Mouse (Mus musculus): Measurements from ENCODE around the gene Gsk3a. TPM values are rescaled to one million over a fixed set of nuclear protein-coding genes. Genes with fewer than 3 reads are reported as not detected.

The Gsk3a gene
- polyA plus RNA-seq, 1 experiment from 2014 or later, result 13.0 TPM

DNA sequence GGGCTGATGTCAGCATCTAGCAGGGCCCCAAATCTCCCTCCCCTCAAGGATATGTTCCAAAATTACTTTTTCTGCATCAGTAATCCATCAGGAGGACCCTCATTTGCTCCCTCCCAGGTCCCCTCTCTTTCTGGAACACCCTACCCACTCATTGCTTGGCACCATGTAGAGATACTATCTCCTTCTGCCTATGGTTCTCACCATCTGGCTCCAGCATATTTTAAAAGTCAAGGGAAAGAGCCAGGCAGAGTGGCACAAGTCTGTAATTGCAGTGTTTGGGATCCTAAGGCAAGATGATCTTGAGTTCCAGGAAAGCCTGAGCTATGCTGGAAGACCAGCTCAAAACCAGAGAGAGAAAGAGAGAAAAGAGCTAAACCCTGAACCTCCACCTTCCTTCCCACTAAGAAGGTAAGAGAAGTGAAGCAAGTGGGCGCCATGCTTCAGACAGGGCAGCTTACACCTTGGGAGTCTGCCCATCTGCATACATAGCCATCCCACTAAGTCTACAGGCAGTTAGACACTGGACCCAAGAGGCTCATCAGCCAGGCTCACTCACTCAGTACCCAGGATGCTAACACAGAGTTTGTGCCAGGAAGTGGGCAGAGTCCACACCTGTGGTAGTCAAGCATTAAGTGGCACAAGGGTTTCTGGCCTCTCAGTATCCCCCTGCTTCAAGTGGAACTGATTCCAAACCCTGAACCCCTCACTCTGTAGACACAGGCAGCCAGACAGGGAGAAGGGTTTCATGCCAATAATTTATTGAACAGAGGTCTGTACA lies 9.9 kb downstream of the Gsk3a start:
- H3K27ac ChIP-seq, result no peak overlapping the region
- H3K4me1 ChIP-seq, result peaks cover 26% of the 10 kb centered on the region
- H3K9ac ChIP-seq, result no peak overlapping the region
- no peak overlapping the region for H3K4me3 ChIP-seq
- ATAC-seq, result no peak
- H3K27me3 ChIP-seq (replicated peaks), result no peaks in the 10 kb centered on the region
- 88% methylated on average over 1 of the region's 1 CpGs for WGBS (ENCODE audit: insufficient replicate concordance)
- H3K9me3 ChIP-seq (replicated peaks), result no peaks in the 10 kb centered on the region
- H3K4me2 ChIP-seq, result no peak overlapping the region
- H3K36me3 ChIP-seq, result peaks cover 100% of the 10 kb centered on the region

DNA sequence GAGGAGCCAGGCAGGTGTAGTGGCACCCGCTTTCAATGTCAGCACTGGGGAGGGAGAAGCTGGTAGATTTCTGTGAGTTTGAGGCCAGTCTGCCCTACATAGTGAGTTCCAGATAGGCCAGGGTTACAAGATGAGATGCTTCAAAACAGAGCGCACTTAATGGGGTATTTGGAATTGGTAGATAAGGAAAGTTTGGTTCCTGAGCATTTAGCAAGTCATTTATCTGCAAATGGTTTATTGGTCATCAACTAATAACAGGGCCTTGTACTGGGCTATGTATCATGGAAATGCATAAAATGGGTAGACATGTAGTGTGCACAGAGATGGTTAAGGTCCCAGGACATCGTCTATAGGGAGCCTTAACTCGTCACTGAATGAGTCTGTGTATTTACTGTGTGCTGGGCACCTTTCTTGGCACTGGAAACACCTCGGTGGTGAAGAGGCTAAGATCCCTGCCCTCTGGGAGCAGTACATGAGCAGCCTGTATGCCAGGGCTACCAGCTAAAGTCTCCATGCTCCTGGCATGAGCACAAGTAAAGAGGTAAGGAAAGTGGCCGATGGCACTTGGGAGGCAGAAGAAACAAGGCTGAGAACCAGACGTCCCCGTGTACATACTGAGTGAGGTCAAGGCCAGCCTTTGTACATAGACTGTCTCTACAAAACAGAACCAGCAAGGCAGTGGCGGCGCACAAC lies 15.2 kb downstream of the Gsk3a start:
- peaks cover 63% of the 10 kb centered on the region for H3K36me3 ChIP-seq
- no peaks in the 10 kb centered on the region for H3K9me3 ChIP-seq (replicated peaks)
- no peaks in the 10 kb centered on the region for H3K27me3 ChIP-seq (replicated peaks)
- H3K4me1 ChIP-seq, result peaks cover 50% of the 10 kb centered on the region
- peak overlapping the region; percentile 96 for H3K9ac ChIP-seq
- peak overlapping the region; percentile 91 for H3K4me2 ChIP-seq
- ATAC-seq, result no peak
- peak overlapping the region; percentile 99 for H3K27ac ChIP-seq
- WGBS (ENCODE audit: insufficient replicate concordance), result 64% methylated on average over 10 of the region's 10 CpGs
- H3K4me3 ChIP-seq, result peak overlapping the region; percentile 90

DNA sequence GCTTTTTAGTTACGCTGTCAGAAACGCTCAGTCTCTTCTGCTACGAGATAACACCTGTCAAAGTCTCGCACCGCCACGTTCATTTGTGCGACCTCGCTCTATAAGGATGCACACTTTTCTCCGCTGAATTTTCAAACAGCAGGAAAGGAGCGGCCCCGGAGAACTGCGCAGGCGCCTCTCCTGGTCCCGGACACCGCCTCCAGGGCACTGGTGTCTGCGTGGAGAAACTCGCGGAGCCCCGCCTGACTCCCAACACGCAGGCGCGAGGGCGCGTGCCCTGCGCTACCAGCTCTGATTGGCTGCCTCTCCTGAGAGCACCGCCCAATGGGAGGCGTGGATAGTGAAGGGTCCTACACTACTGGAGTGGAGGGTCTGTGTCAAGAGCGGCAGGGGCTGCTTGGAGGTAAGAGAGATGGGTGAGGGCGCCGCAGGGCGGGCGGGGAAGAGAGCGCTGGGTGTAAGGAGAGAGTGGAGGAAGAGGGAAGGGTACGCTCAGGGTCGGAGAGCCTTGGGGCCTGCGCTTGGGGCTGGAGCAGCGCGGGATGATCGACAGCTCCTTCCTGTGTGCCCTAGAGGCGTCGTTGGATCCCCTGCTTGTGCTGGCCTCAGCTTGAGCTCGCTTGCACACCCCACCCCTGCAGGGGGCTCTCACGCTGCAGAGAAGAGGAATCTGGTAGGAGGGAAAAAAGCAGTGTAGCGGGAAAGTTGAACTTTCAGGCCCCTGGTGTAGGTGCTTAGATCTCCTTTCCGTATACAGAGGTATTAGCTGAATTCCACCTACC lies 16.4 kb downstream of the Gsk3a start, which contains the start of gene Zfp526:
Zfp526 (plus strand) TSS at position 324 of the 782 bp plus-strand sequence.
- H3K27ac ChIP-seq, result peak within 1 kb of the TSS; percentile 99
- peaks cover 63% of the 10 kb centered on the region for H3K36me3 ChIP-seq
- H3K4me3 ChIP-seq, result peak within 1 kb of the TSS; percentile 90
- WGBS (ENCODE audit: insufficient replicate concordance), result under 1% methylated on average over 45 of the region's 45 CpGs
- no peaks in the 10 kb centered on the region for H3K27me3 ChIP-seq (replicated peaks)
- no peaks in the 10 kb centered on the region for H3K9me3 ChIP-seq (replicated peaks)
- H3K9ac ChIP-seq, result peak within 1 kb of the TSS; percentile 96
- peak; percentile 85 for ATAC-seq
- peaks cover 55% of the 10 kb centered on the region for H3K4me1 ChIP-seq
- peak within 1 kb of the TSS; percentile 91 for H3K4me2 ChIP-seq

DNA sequence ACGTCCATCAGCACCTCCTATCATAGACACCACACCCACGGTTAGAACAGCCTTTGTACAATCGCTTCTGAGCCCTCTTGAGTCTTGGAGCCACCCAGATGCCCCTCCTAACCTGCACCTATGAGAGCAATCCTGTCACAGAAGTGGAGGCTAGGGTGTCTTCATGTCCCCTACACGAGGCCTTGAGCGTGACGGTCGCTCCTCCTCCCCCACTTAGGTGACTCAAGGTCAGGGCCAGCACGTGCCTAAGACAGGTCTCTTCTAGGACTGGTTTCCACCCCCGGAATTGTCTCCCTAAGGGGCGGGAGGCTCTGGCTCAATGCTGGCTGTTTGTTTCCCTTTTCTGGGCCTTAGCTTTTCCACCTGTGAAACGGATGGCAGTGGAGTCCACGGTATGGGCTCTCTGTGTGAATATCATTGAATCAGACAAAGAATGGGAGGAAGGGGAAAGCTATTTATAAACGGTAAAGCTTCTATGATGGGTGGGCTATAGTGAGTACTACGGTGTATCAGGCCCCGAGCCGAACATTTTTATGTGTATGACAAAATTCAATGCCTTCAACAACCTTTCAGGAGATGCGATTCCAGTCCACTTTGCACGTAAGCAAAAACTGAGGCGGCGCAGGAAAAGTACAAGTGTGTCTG lies 17.1 kb downstream of the Gsk3a start, which contains the start of gene Dedd2:
Dedd2 (minus strand) TSS at position 159 of the 645 bp plus-strand sequence.
- H3K27ac ChIP-seq, result peak within 1 kb of the TSS; percentile 99
- peak; percentile 38 for ATAC-seq
- peaks cover 57% of the 10 kb centered on the region for H3K4me1 ChIP-seq
- peak within 1 kb of the TSS; percentile 96 for H3K9ac ChIP-seq
- H3K36me3 ChIP-seq, result peaks cover 63% of the 10 kb centered on the region
- no peaks in the 10 kb centered on the region for H3K27me3 ChIP-seq (replicated peaks)
- H3K4me3 ChIP-seq, result peak within 1 kb of the TSS; percentile 90
- 4% methylated on average over 20 of the region's 20 CpGs for WGBS (ENCODE audit: insufficient replicate concordance)
- H3K4me2 ChIP-seq, result peak within 1 kb of the TSS; percentile 91
- no peaks in the 10 kb centered on the region for H3K9me3 ChIP-seq (replicated peaks)

DNA sequence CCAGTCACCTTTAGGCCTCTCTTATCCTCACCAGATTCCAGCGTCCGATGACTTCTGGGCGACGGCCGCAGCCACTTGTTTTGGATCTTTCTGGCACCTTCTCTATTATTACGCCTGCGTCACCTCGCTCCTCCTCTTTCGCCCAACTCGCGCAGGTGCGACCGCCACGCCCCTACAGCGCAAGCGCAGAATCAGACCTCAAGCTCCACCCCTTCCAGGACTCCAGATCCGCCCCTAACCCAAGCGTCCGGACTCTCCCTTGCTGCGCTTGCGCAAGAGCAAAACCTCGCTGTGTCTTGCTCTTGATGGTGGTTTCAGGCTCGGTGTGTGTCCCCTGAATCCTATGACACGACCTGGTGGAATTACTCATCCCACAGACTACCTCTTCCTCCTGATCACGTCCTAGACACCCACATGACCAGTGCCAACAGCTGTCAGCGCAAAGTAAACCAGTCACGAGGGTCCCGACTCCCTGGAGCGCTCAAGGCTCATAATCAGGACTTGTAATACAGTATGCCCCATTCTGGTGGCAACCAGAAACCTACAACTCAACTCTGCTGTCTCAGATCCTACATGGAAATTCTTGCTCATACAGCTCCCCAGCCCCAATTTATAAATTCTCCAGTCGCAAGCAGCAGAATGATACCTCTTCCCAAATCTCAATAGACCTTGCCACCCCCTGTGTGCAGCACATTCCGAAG lies 17.7 kb downstream of the Gsk3a start:
- peak overlapping the region; percentile 90 for H3K4me3 ChIP-seq
- ATAC-seq, result peak; percentile 70
- H3K27me3 ChIP-seq (replicated peaks), result no peaks in the 10 kb centered on the region
- H3K36me3 ChIP-seq, result peaks cover 63% of the 10 kb centered on the region
- H3K9me3 ChIP-seq (replicated peaks), result no peaks in the 10 kb centered on the region
- H3K27ac ChIP-seq, result peak overlapping the region; percentile 99
- H3K9ac ChIP-seq, result peak overlapping the region; percentile 96
- H3K4me1 ChIP-seq, result peaks cover 63% of the 10 kb centered on the region
- WGBS (ENCODE audit: insufficient replicate concordance), result 1% methylated on average over 31 of the region's 31 CpGs
- H3K4me2 ChIP-seq, result peak overlapping the region; percentile 91

DNA sequence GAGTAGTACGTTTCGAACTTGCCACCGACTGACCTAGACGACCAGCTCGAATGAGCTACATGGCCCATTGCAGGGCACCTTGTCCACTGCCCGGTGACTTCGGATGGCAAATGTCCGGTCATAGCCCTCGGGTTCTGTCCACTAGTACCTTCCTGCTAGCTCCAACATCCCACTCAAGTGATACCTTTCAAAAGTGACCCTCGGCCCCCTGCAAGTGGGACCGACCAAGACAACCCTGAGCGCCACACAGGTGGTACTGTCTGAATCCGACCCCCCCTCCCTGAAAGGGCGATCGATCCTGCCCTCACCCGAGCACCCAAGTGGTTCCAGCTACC lies 18.3 kb downstream of the Gsk3a start:
- Histone ChIP-seq H3K4me2 (peak overlapping the region; percentile 91), H3K27ac (peak overlapping the region; percentile 99), H3K4me1 (peaks cover 65% of the 10 kb centered on the region), H3K27me3 (replicated peaks) (no peaks in the 10 kb centered on the region), H3K4me3 (peak overlapping the region; percentile 90), H3K9me3 (replicated peaks) (no peaks in the 10 kb centered on the region), H3K9ac (peak overlapping the region; percentile 96), H3K36me3 (peaks cover 63% of the 10 kb centered on the region)
- 1% methylated on average over 16 of the region's 16 CpGs for WGBS (ENCODE audit: insufficient replicate concordance)
- no peak for ATAC-seq

DNA sequence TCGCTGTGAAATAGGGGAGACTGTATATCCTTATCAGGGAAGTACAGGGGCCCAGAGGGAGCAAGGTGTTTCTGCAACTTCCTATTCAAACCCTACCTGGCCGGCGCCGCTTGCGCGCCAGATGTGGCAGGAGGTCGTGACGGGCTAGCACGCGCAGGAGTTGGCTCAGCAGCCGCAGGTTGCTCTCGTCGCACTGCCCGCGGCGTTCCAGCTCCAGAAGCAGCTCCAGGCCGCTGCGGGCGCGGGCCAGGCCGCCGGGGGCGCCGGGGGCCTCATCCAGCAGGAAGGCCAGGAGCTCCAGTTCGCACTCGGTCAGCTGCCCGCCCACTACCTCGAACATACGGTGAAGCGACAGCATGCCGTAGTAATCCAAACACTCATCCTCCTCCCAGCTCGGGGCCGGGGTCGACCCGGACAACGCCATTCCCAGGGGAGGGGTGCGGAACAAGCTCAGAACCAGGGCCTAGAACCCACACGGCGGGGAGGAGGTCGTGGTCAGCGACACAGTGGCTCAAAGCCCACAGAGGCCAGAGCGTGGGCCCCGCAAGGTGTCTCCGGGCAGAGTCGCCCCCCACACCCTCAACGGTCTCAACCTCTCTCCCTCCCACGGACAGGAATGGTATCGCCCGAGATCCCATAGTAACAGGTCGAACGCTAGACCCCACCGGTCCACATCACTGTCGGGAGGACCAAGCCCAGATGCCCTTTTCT lies 18.8 kb downstream of the Gsk3a start:
- Histone ChIP-seq H3K4me2 (peak overlapping the region; percentile 91), H3K27me3 (replicated peaks) (no peaks in the 10 kb centered on the region), H3K36me3 (peaks cover 63% of the 10 kb centered on the region), H3K4me1 (peaks cover 63% of the 10 kb centered on the region), H3K9me3 (replicated peaks) (no peaks in the 10 kb centered on the region), H3K9ac (peak overlapping the region; percentile 96), H3K4me3 (peak overlapping the region; percentile 90), H3K27ac (peak overlapping the region; percentile 99)
- ATAC-seq, result peak; percentile 17
- under 1% methylated on average over 53 of the region's 53 CpGs for WGBS (ENCODE audit: insufficient replicate concordance)

DNA sequence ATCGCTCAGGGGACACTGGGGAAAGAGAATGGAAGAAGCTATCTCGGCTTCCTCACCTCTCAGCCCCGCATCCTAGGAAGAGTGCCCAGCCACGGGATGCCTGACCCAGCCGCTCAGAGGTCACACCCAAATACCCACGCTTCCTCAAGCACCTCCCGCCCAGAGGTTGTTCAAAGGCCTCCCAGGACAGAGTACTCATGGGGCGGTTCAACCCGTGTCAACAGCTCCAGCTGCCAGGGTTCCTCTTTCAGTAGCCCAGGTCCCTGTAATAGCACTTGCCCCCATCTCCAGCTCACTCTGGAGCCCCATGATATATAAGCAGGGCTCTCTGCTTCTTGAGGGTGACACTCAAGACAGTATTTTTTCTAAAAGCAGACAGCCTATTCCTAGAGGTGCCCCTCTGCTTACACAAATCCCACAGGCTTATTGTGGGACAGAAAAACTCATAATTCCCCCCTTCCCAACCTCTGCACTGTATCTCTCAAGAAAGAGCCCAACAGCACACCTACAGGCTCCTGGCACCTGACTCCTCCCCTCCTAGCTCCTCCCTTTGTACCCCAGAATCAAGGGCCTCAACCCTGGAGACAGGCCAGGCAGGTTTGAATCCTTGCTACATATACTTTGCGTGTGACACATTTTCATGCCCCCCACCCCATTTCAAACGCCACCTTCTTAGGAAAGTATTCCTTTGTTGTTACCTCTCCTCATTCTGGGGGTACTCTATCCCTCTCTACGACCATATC lies 19.8 kb downstream of the Gsk3a start:
- Histone ChIP-seq H3K36me3 (peaks cover 63% of the 10 kb centered on the region), H3K9ac (peak overlapping the region; percentile 96), H3K4me1 (peaks cover 57% of the 10 kb centered on the region), H3K27ac (peak overlapping the region; percentile 99), H3K4me3 (peak overlapping the region; percentile 90), H3K27me3 (replicated peaks) (no peaks in the 10 kb centered on the region), H3K9me3 (replicated peaks) (no peaks in the 10 kb centered on the region), H3K4me2 (peak overlapping the region; percentile 91)
- ATAC-seq, result no peak
- 64% methylated on average over 12 of the region's 12 CpGs for WGBS (ENCODE audit: insufficient replicate concordance)

DNA sequence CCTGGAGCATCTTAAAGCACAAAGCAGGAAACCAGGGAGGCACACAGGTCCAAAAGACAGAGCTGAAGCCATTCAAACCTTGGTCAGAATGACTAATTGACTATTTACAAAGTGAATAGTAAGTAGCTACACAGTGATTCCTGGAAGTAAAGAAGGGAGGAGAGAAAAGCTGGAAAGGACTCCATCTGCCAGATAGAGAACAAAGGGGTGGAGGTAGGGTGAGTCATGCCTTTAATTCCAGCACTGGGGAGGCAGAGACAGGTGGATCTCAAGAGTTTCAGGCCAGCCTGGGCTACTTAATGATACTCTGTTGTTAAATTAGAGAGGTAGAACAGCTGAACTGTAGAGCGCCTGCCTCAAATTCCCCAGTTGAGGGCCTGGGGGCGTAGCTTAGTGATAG lies 23.5 kb downstream of the Gsk3a start:
- no peak overlapping the region for H3K4me2 ChIP-seq
- no peak overlapping the region for H3K9ac ChIP-seq
- ATAC-seq, result no peak
- H3K27me3 ChIP-seq (replicated peaks), result no peaks in the 10 kb centered on the region
- 92% methylated on average over 2 of the region's 2 CpGs for WGBS (ENCODE audit: insufficient replicate concordance)
- peaks cover 95% of the 10 kb centered on the region for H3K36me3 ChIP-seq
- no peaks in the 10 kb centered on the region for H3K9me3 ChIP-seq (replicated peaks)
- H3K27ac ChIP-seq, result 0 out of 2 replicates have a peak overlapping the region, but pooled peaks have one; percentile 12
- no peak overlapping the region for H3K4me3 ChIP-seq
- peaks cover 59% of the 10 kb centered on the region for H3K4me1 ChIP-seq

DNA sequence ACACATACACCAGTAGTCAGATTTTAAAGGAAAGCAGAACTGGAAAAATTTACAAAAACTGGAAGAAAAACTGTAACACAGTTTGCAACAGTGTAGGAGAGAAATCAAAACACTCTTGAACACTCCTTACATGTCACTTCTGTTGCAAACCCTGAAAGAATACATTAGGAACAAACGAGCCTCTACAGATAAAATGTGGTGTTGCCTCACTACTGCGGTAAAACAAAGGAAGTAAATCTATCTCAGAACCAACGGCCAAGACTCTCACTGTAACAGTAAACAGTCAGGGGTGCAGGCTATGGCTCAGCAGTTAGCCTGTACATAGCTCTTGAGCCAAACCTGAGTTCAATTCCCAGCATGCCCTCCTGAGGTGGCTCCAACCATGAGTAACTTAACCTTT lies 24.6 kb downstream of the Gsk3a start:
- H3K27me3 ChIP-seq (replicated peaks), result no peaks in the 10 kb centered on the region
- WGBS (ENCODE audit: insufficient replicate concordance), result 41% methylated on average over 3 of the region's 3 CpGs
- H3K36me3 ChIP-seq, result peaks cover 99% of the 10 kb centered on the region
- no peak overlapping the region for H3K27ac ChIP-seq
- no peak for ATAC-seq
- H3K4me2 ChIP-seq, result no peak overlapping the region
- H3K9me3 ChIP-seq (replicated peaks), result no peaks in the 10 kb centered on the region
- H3K4me1 ChIP-seq, result peaks cover 64% of the 10 kb centered on the region
- no peak overlapping the region for H3K4me3 ChIP-seq
- no peak overlapping the region for H3K9ac ChIP-seq

Data from liver, embryonic 12.5 days (tissue).